In the genomic region with DNA sequence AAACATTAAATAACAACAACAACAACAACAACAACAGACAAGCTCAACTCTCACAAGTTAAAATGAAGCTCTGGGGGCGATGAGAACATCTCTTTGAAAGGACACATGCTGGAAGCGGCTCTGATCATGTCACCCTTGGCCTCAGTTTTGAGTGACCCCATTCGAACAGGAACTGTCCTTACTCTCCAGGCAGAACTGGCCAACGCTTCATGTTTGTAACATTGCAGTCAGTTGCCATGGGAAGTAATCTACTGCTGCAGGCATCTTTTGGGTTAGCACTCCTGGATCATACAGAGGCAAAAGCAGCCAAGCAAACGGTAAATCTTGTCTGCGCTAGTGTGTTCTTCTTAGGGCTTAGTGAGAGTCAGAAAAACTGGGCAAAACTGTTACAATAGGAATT, we compare ENCODE assay signal across 9 mouse cellular contexts.
DNase-seq lines count a peak whose midpoint lies in the region; ATAC-seq and TF ChIP-seq lines count a peak whose summit lies in the region.
"Had no signal": no experiment of that assay in that cellular context is flagged by ENCODE, and none has a peak within 500 bp of the region (broad histone marks: within the 10 kb centered on the region; RNA-seq: fewer than 3 reads in every experiment).

No protein-coding gene starts in this region.

- 0 out of 2 replicates have a peak, but pooled peaks have one; percentile 33 for ATAC-seq in lung, postnatal 0 days
- no peak for ATAC-seq in limb, embryonic 14.5 days (ENCODE audit: low FRiP score, low read depth)
- ATAC-seq in intestine, embryonic 16.5 days, result no peak
- no peak for ATAC-seq in megakaryocyte progenitor cell, adult 5-6 weeks (replicated peaks; ENCODE audit: poor library complexity)

- H3K9me3 ChIP-seq in lung, postnatal 0 days (ENCODE audit: low read length), result no peaks in the 10 kb centered on the region
- no peaks in the 10 kb centered on the region for H3K9me3 ChIP-seq in limb, embryonic 14.5 days (ENCODE audit: control insufficient read depth, low read length)
- no peaks in the 10 kb centered on the region for H3K9me3 ChIP-seq in intestine, embryonic 16.5 days (ENCODE audit: control insufficient read depth, low read length)

- H3K4me1 ChIP-seq in lung, postnatal 0 days (ENCODE audit: insufficient read depth, low read depth, low read length), result no peaks in the 10 kb centered on the region
- H3K4me1 ChIP-seq in lung, adult 2 months (ENCODE audit: control insufficient read depth, insufficient read depth, low read length), result no peaks in the 10 kb centered on the region
- peaks cover 25% of the 10 kb centered on the region for H3K4me1 ChIP-seq in limb, embryonic 14.5 days (ENCODE audit: control insufficient read depth, insufficient read depth, low read length)
- H3K4me1 ChIP-seq in intestine, embryonic 16.5 days (ENCODE audit: control insufficient read depth, insufficient read depth, low read length), result no peaks in the 10 kb centered on the region

- H3K4me2 ChIP-seq in lung, postnatal 0 days (replicated peaks; ENCODE audit: low read depth, low read length), result no peak overlapping the region
- no peak overlapping the region for H3K4me2 ChIP-seq in limb, embryonic 14.5 days (replicated peaks; ENCODE audit: low read depth, low read length, severe bottlenecking)
- H3K4me2 ChIP-seq in intestine, embryonic 16.5 days (ENCODE audit: low read depth, low read length), result no peak overlapping the region

- WGBS in lung, postnatal 0 days, result 61% methylated on average over 6 of the region's 6 CpGs
- WGBS in lung, adult 2 months, result 67% methylated on average over 6 of the region's 6 CpGs
- 52% methylated on average over 6 of the region's 6 CpGs for WGBS in limb, embryonic 14.5 days
- WGBS in intestine, embryonic 16.5 days, result 61% methylated on average over 6 of the region's 6 CpGs

- no peaks in the 10 kb centered on the region for H3K27me3 ChIP-seq in lung, postnatal 0 days (replicated peaks; ENCODE audit: insufficient read depth, low read length)
- no peaks in the 10 kb centered on the region for H3K27me3 ChIP-seq in limb, embryonic 14.5 days (ENCODE audit: control insufficient read depth, insufficient read depth, low read length)
- H3K27me3 ChIP-seq in intestine, embryonic 16.5 days (replicated peaks; ENCODE audit: control insufficient read depth, insufficient read depth, low read length), result no peaks in the 10 kb centered on the region

- no peak overlapping the region for H3K27ac ChIP-seq in lung, postnatal 0 days (ENCODE audit: low read length)
- no peak overlapping the region for H3K27ac ChIP-seq in limb, embryonic 14.5 days (replicated peaks; ENCODE audit: low read depth, low read length)
- no peak overlapping the region for H3K27ac ChIP-seq in intestine, embryonic 16.5 days (ENCODE audit: low read length)

- TF ChIP-seq CTCF in lung, postnatal 0 days (IDR thresholded peaks at IDR 0.05), result no peak
- no peak for TF ChIP-seq CTCF in lung, adult 2 months (IDR thresholded peaks at IDR 0.05; ENCODE audit: insufficient read depth, low read length)

- peak; percentile 42 for DNase-seq in embryo, embryonic 10 days (ENCODE audit: low spot score)
- no peak for DNase-seq in embryo, embryonic 11 days
- DNase-seq in lung, postnatal 0 days (ENCODE audit: low spot score), result no peak
- DNase-seq in lung, adult 2 months, result no peak
- DNase-seq in heart, adult 8-10 months (ENCODE audit: low spot score), result peak; percentile 46
- DNase-seq in limb, embryonic 14.5 days (ENCODE audit: low spot score), result peak; percentile 42
- DNase-seq: cerebellum, adult 11-12 months had no signal

- H3K36me3 ChIP-seq in lung, postnatal 0 days (ENCODE audit: insufficient read depth, low read length), result no peaks in the 10 kb centered on the region
- H3K36me3 ChIP-seq in limb, embryonic 14.5 days (ENCODE audit: control insufficient read depth, insufficient read depth, low read length), result no peaks in the 10 kb centered on the region
- H3K36me3 ChIP-seq in intestine, embryonic 16.5 days (ENCODE audit: control insufficient read depth, insufficient read depth, low read length), result no peaks in the 10 kb centered on the region

- no peak for TF ChIP-seq POLR2A in lung, adult 2 months (IDR thresholded peaks at IDR 0.05; ENCODE audit: borderline replicate concordance, extremely low read depth, low read depth, low read length)
- TF ChIP-seq POLR2A in limb, embryonic 14.5 days (IDR thresholded peaks at IDR 0.05; ENCODE audit: borderline replicate concordance, extremely low read depth, insufficient read depth, insufficient read length), result no peak

- H3K4me3 ChIP-seq in lung, postnatal 0 days (ENCODE audit: low read depth, low read length), result no peak overlapping the region
- H3K4me3 ChIP-seq in lung, adult 2 months (replicated peaks; ENCODE audit: extremely low read depth, low read depth, low read length), result no peak overlapping the region
- H3K4me3 ChIP-seq in limb, embryonic 14.5 days (replicated peaks; ENCODE audit: low read length), result no peak overlapping the region
- H3K4me3 ChIP-seq in intestine, embryonic 16.5 days (ENCODE audit: low read length), result no peak overlapping the region

- TF ChIP-seq EP300 in lung, postnatal 0 days (IDR thresholded peaks at IDR 0.05), result no peak

- no peak overlapping the region for H3K9ac ChIP-seq in lung, postnatal 0 days (replicated peaks; ENCODE audit: low read depth)
- no peak overlapping the region for H3K9ac ChIP-seq in limb, embryonic 14.5 days (ENCODE audit: low read depth, low read length, severe bottlenecking)
- H3K9ac ChIP-seq in intestine, embryonic 16.5 days (ENCODE audit: low read depth, low read length), result no peak overlapping the region

Comparison
In these comparisons a context has a peak if more than half of its experiments do, and no peak if none do; other contexts are left out.
1. DNase-seq: peak in embryo, embryonic 10 days (single experiment), heart, adult 8-10 months (single experiment) and limb, embryonic 14.5 days (single experiment); none in embryo, embryonic 11 days (single experiment), lung, postnatal 0 days (single experiment) and lung, adult 2 months (single experiment).